Mouse (Mus musculus) hindbrain, postnatal 0 days (tissue): ENCODE results near the gene Lap3. TPM values are rescaled to one million over a fixed set of nuclear protein-coding genes. Genes with fewer than 3 reads are reported as not detected.

ENCODE experiments used
- ATAC-seq: fragments of 200-750 bp; cut with Nextera tagmentation; 2 replicates; pipeline ENCODE4 v1.8.0; 2017; ENCODE audit warnings: mild to moderate bottlenecking, moderate TSS enrichment, moderate library complexity
- DNase-seq: peaks from one replicate; pipeline ENCODE4 v3.0.0-alpha.2; 2015; ENCODE audit warnings: low spot score
- H3K27ac ChIP-seq: fragments of 300-500 bp; sonication (generic); 2 replicates; pipeline ENCODE4 v1.5.1; 2014; ENCODE audit warnings: mild to moderate bottlenecking
- H3K27me3 ChIP-seq: fragments of 300-500 bp; sonication (generic); 2 replicates; pipeline ENCODE4 v1.6.1; 2014; ENCODE audit warnings: low read length, mixed read lengths; ENCODE audit not compliant: insufficient read depth
- H3K36me3 ChIP-seq: fragments of 300-500 bp; sonication (generic); 2 replicates; pipeline ENCODE4 v1.6.1; 2014; ENCODE audit warnings: low read length, mixed read lengths; ENCODE audit not compliant: insufficient read depth
- H3K4me1 ChIP-seq: fragments of 300-500 bp; sonication (generic); 2 replicates; pipeline ENCODE4 v1.6.1; 2014; ENCODE audit warnings: antibody characterized with exemption, low read length, mixed read lengths; ENCODE audit not compliant: insufficient read depth
- H3K4me2 ChIP-seq: fragments of 300-500 bp; sonication (generic); 2 replicates; pipeline ENCODE4 v1.6.1; 2014; ENCODE audit warnings: low read depth, mild to moderate bottlenecking, low read length, moderate library complexity, mixed read lengths
- H3K4me3 ChIP-seq: fragments of 300-500 bp; sonication (generic); 2 replicates; pipeline ENCODE4 v1.5.1; 2014; ENCODE audit warnings: low read length
- H3K9ac ChIP-seq: fragments of 300-500 bp; sonication (generic); replicated peaks from 2 replicates; pipeline ENCODE4 v1.6.1; 2014; ENCODE audit warnings: mild to moderate bottlenecking, low read length, moderate library complexity, mixed read lengths
- H3K9me3 ChIP-seq: fragments of 300-500 bp; sonication (generic); 2 replicates; pipeline ENCODE4 v1.6.1; 2016; ENCODE audit warnings: low read length, mixed read lengths
- CTCF ChIP-seq: IDR thresholded peaks from 2 replicates; pipeline ENCODE4 v1.5.1; 2016; ENCODE audit warnings: antibody characterized with exemption, control low read depth, low read depth
- WGBS: fragments of 180-500 bp; shearing (Covaris S2); extraction: QIAGEN DNeasy Blood & Tissue Kit; methylation state at CpG from one replicate; pipeline ENCODE4 v1.1.7; 2014; 5-methylcytosine and 5-hydroxymethylcytosine counted together
- polyA plus RNA-seq: library from polyadenylated mRNA; unstranded; fragments of >200 nt; fragmentation: Nextera tagmentation; extraction: Ambion mirVana; gene quantifications from 2 replicates; pipeline ENCODE4 v1.2.1, GENCODE M21; 2015
- total RNA-seq: library from RNA; depleted of rRNA; stranded (reverse); fragments of >200 nt; gene quantifications from 2 replicates; pipeline ENCODE4 v1.2.3, GENCODE M21; 2014

The Lap3 gene
- total and polyA plus RNA-seq, 2 experiments from 2014 or later, result 21.9 to 36.2 TPM

DNA sequence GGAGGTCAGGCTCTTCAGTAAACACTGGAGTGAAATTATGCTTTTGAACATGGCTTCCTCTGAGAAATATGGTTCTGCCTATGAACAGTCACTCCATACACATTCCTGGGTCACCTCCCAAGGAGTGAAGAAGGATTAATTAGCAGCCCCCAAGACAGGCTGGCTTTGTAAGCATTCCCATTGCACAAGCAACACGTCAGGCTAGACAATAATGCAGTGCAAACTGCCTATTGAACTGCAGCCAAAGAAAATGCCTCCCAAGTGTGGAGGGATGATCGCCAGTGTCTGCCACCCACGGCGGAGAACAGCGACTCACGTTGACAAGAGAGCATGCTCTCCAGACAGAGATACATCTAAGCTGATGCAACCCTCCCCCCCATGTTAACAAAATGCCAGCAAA is 16.9 kb upstream of the Lap3 start:
- TF ChIP-seq CTCF, result no peak
- peak; percentile 73 for ATAC-seq
- WGBS, result 10% methylated on average over 6 of the region's 6 CpGs

GRCm38 (mm10) chr5:45477601-45478000 is 15.6 kb upstream of the Lap3 start:
- no peaks in the 10 kb centered on the region for H3K36me3 ChIP-seq
- H3K9me3 ChIP-seq, result no peaks in the 10 kb centered on the region
- no peak overlapping the region for H3K9ac ChIP-seq
- no peak for TF ChIP-seq CTCF
- no peak for DNase-seq
- no peak overlapping the region for H3K27ac ChIP-seq
- H3K4me1 ChIP-seq, result no peaks in the 10 kb centered on the region
- no peaks in the 10 kb centered on the region for H3K27me3 ChIP-seq
- WGBS, result 78% methylated on average over 7 of the region's 7 CpGs
- ATAC-seq, result no peak
- H3K4me2 ChIP-seq, result no peak overlapping the region
- no peak overlapping the region for H3K4me3 ChIP-seq

More for the DNA sequence above, 16.9 kb upstream of the Lap3 start:
- Histone ChIP-seq H3K9me3 (no peaks in the 10 kb centered on the region), H3K27me3 (no peaks in the 10 kb centered on the region), H3K4me3 (no peak overlapping the region), H3K4me1 (no peaks in the 10 kb centered on the region), H3K4me2 (no peak overlapping the region), H3K27ac (no peak overlapping the region), H3K36me3 (no peaks in the 10 kb centered on the region), H3K9ac (no peak overlapping the region)
- DNase-seq, result peak; percentile 29

DNA sequence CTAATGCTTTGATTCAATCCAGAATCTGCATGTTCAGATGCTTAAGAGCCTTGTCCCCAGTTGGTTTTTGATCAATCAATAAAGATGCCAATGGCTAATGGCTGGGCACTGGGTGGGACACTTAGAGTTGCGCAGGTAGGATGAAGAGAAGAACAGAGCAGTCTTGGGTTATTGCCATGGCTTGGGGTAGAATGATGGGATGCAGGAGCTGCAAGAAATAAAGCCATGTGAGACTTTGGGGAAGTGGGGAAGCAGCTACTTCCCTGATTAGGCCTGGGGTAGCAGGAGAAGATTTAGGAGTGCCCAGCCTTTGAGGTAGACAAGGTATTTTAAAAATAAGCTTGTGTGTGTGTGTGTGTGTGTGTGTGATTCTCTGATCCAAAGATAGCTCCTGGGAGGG is 13.1 kb upstream of the Lap3 start:
- no peak for DNase-seq
- WGBS, result 95% methylated on average over 1 of the region's 1 CpGs
- no peak overlapping the region for H3K9ac ChIP-seq
- no peaks in the 10 kb centered on the region for H3K27me3 ChIP-seq
- H3K9me3 ChIP-seq, result no peaks in the 10 kb centered on the region
- no peak for TF ChIP-seq CTCF
- H3K4me3 ChIP-seq, result no peak overlapping the region
- no peak overlapping the region for H3K4me2 ChIP-seq
- no peak overlapping the region for H3K27ac ChIP-seq
- no peaks in the 10 kb centered on the region for H3K4me1 ChIP-seq
- no peak for ATAC-seq
- no peaks in the 10 kb centered on the region for H3K36me3 ChIP-seq

GRCm38 (mm10) chr5:45481125-45481524 is 12.0 kb upstream of the Lap3 start:
- H3K4me3 ChIP-seq, result no peak overlapping the region
- H3K4me1 ChIP-seq, result no peaks in the 10 kb centered on the region
- no peak for TF ChIP-seq CTCF
- H3K9me3 ChIP-seq, result no peaks in the 10 kb centered on the region
- no peak for ATAC-seq
- no peaks in the 10 kb centered on the region for H3K36me3 ChIP-seq
- no peak overlapping the region for H3K9ac ChIP-seq
- DNase-seq, result no peak
- no peaks in the 10 kb centered on the region for H3K27me3 ChIP-seq
- H3K27ac ChIP-seq, result no peak overlapping the region
- no peak overlapping the region for H3K4me2 ChIP-seq
- WGBS, result 91% methylated on average over 2 of the region's 2 CpGs

GRCm38 (mm10) chr5:45482607-45483006 is 10.6 kb upstream of the Lap3 start:
- Histone ChIP-seq H3K27ac (no peak overlapping the region), H3K4me2 (no peak overlapping the region), H3K27me3 (no peaks in the 10 kb centered on the region), H3K4me1 (no peaks in the 10 kb centered on the region), H3K9ac (no peak overlapping the region), H3K9me3 (no peaks in the 10 kb centered on the region), H3K4me3 (no peak overlapping the region), H3K36me3 (no peaks in the 10 kb centered on the region)
- no peak for DNase-seq
- WGBS, result 84% methylated on average over 3 of the region's 3 CpGs
- ATAC-seq, result no peak
- TF ChIP-seq CTCF, result no peak

DNA sequence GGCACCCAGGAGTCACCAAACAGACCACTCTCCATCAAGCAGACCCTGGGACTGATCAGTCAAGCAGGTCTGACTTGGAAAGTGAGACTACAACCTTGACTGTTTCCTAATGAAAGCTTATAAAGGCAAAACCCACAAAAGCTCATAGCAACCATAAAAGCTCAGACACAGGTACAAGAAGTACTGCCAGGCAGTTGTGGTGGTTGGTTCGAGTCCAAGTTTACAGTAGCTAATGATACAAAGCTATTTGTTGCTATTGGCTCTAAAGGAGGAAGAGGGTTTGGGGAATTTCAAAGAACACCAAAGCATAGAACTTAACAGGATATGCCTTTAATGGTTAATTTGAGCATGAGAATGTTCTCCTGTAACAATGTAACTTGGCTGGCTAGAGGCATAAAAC is 9.5 kb upstream of the Lap3 start:
- no peaks in the 10 kb centered on the region for H3K4me1 ChIP-seq
- H3K9me3 ChIP-seq, result no peaks in the 10 kb centered on the region
- no peak overlapping the region for H3K27ac ChIP-seq
- DNase-seq (no peak), ATAC-seq (no peak)
- no peak overlapping the region for H3K4me2 ChIP-seq
- no peak overlapping the region for H3K4me3 ChIP-seq
- H3K27me3 ChIP-seq, result no peaks in the 10 kb centered on the region
- H3K36me3 ChIP-seq, result no peaks in the 10 kb centered on the region
- 93% methylated on average over 1 of the region's 1 CpGs for WGBS
- no peak for TF ChIP-seq CTCF
- H3K9ac ChIP-seq, result no peak overlapping the region

GRCm38 (mm10) chr5:45491776-45492175 is 1.4 kb upstream of the Lap3 start:
- TF ChIP-seq CTCF, result no peak
- H3K9ac ChIP-seq, result no peak overlapping the region
- 0 out of 2 replicates have a peak, but pooled peaks cover 9% of the 10 kb centered on the region for H3K4me1 ChIP-seq
- ATAC-seq (no peak), DNase-seq (no peak)
- no peak overlapping the region for H3K27ac ChIP-seq
- H3K27me3 ChIP-seq, result no peaks in the 10 kb centered on the region
- no peak overlapping the region for H3K4me2 ChIP-seq
- 78% methylated on average over 4 of the region's 4 CpGs for WGBS
- H3K36me3 ChIP-seq, result no peaks in the 10 kb centered on the region
- no peak overlapping the region for H3K4me3 ChIP-seq
- no peaks in the 10 kb centered on the region for H3K9me3 ChIP-seq
